Mouse (Mus musculus) kidney, embryonic 16.5 days (tissue): Measurements from ENCODE around the gene Nfkbia. TPM values are rescaled to one million over a fixed set of nuclear protein-coding genes. Genes with fewer than 3 reads are reported as not detected.

Source experiments
- ATAC-seq: fragments of 200-750 bp; cut with Nextera tagmentation; 2 replicates; pipeline ENCODE4 v1.8.0; 2017; ENCODE audit warnings: moderate TSS enrichment; ENCODE audit not compliant: low FRiP score, low TSS enrichment
- H3K27ac ChIP-seq: fragments of 300-500 bp; sonication (generic); 2 replicates; pipeline ENCODE4 v1.5.1; 2014; ENCODE audit warnings: low read length
- H3K27me3 ChIP-seq: fragments of 300-500 bp; sonication (generic); 2 replicates; pipeline ENCODE4 v1.6.1; 2014; ENCODE audit warnings: low read length, control low read depth, mixed read lengths; ENCODE audit not compliant: insufficient read depth
- H3K36me3 ChIP-seq: fragments of 300-500 bp; sonication (generic); 2 replicates; pipeline ENCODE4 v1.6.1; 2014; ENCODE audit warnings: low read length, control low read depth, mixed read lengths; ENCODE audit not compliant: insufficient read depth
- H3K4me1 ChIP-seq: fragments of 300-500 bp; sonication (generic); 2 replicates; pipeline ENCODE4 v1.6.1; 2014; ENCODE audit warnings: low read length, control low read depth, mixed read lengths; ENCODE audit not compliant: insufficient read depth
- H3K4me2 ChIP-seq: fragments of 300-500 bp; sonication (generic); replicated peaks from 2 replicates; pipeline ENCODE4 v1.6.1; 2014; ENCODE audit warnings: low read depth, low read length
- H3K4me3 ChIP-seq: fragments of 300-500 bp; sonication (generic); 2 replicates; pipeline ENCODE4 v1.5.1; 2014; ENCODE audit warnings: mild to moderate bottlenecking, low read length
- H3K9ac ChIP-seq: fragments of 300-500 bp; sonication (generic); replicated peaks from 2 replicates; pipeline ENCODE4 v1.6.1; 2014; ENCODE audit warnings: low read length
- H3K9me3 ChIP-seq: fragments of 300-500 bp; sonication (generic); 2 replicates; pipeline ENCODE4 v1.6.1; 2016; ENCODE audit warnings: low read length, control low read depth
- WGBS: fragments of 180-500 bp; shearing (Covaris S2); extraction: QIAGEN DNeasy Blood & Tissue Kit; methylation state at CpG from one replicate; pipeline ENCODE4 v1.1.7; 2014; 5-methylcytosine and 5-hydroxymethylcytosine counted together
- polyA plus RNA-seq: library from polyadenylated mRNA; unstranded; fragments of >200 nt; fragmentation: Nextera tagmentation; extraction: Ambion mirVana; gene quantifications from 2 replicates; pipeline ENCODE4 v1.2.1, GENCODE M21; 2015

Gene Nfkbia
- polyA plus RNA-seq: 84.8 and 94.7 TPM in 2 replicates

DNA sequence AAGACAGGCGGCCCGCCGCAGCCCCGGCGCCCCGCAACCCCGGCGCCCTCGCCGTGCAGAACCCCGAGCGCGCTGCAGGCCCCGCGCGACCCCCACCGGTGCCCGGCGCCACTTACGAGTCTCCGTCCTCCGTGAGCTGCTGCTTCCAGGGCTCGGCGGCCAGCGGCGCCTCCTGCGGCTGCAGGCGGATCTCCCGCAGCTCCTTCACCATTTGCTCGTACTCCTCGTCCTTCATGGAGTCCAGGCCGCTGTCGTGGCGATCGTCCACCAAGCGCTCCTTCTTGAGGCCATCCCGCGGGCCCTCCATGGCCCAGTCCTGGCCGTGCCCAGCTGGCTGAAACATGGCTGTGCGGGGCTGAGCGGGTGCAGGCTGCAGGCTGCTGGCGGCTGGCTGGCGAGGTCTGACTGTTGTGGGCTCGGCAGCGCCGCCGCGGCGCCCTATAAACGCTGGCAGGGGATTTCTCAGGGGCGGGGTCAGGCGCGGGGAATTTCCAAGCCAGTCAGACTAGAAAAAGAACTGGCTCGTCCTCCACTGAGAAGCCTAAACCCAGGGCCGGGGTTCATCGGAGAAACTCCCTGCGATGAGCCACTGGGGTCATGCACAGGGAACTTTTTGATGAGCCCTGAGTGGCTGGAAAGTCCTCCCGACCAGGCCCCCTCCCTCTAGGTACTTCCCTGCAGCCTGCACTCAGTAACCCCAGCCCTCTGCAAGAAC, at the start of gene Nfkbia:
Gene Nfkbia, minus strand, starts transcription at position 464 of the 715 bp plus-strand sequence.
- H3K36me3 ChIP-seq: peaks cover 28% of the 10 kb centered on the region
- H3K27me3 ChIP-seq: no peaks in the 10 kb centered on the region
- under 1% methylated on average over 52 of the region's 58 CpGs for WGBS
- peak; percentile 90 for ATAC-seq
- no peaks in the 10 kb centered on the region for H3K9me3 ChIP-seq
- peak within 1 kb of the TSS; percentile 75 for H3K4me2 ChIP-seq
- peak within 1 kb of the TSS; percentile 92 for H3K4me3 ChIP-seq
- H3K9ac ChIP-seq: peak within 1 kb of the TSS; percentile 99
- peak within 1 kb of the TSS; percentile 100 for H3K27ac ChIP-seq
- H3K4me1 ChIP-seq: peaks cover 31% of the 10 kb centered on the region

DNA sequence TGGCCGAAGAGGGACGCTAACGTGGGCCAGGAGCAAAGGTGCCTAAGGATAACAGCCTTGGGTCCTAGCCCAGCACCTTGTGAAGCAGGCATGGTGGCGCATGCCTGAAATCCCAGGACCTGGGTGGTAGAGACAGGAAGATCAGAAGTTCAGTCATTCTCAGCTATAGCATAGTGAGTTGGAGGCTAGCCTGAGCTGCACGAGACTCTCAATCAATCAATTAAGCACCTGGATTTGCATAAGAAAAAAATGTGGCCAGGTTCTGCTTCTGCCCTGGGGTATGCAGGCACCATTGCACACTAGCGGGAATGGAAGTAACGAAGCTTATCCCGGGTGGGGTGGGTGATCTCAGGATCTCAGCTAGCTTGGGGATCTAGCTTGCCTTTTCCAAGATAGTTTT, 46.7 kb upstream of the Nfkbia start:
- 46% methylated on average over 8 of the region's 8 CpGs for WGBS
- H3K9ac ChIP-seq: no peak overlapping the region
- H3K4me2 ChIP-seq: no peak overlapping the region
- no peak overlapping the region for H3K4me3 ChIP-seq
- no peaks in the 10 kb centered on the region for H3K4me1 ChIP-seq
- no peaks in the 10 kb centered on the region for H3K36me3 ChIP-seq
- no peak overlapping the region for H3K27ac ChIP-seq
- H3K9me3 ChIP-seq: no peaks in the 10 kb centered on the region
- H3K27me3 ChIP-seq: peaks cover 12% of the 10 kb centered on the region
- no peak for ATAC-seq

DNA sequence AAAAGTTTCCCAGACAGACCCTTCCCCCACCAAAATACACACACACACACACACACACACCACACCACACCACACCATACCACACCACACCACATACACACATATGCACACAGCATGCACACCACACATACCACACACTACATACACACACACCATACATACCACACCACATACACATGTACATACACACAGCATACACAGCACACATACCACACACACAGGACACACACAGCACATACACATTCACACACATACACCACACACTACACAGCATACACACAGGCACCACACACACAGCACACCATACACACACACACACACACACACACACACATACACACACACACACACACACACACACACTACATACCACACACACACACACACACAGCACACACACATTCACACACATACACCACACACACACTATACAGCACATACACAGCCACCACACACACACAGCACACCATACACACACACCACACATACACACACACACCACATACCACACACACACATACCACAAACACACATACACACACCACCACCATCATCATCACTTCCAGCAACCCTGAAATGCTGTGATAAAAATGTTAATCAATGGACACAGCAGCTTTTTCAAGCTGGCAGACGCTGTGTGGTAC, 46.0 kb upstream of the Nfkbia start:
- peaks cover 12% of the 10 kb centered on the region for H3K27me3 ChIP-seq
- peak; percentile 83 for ATAC-seq
- no peaks in the 10 kb centered on the region for H3K36me3 ChIP-seq
- 88% methylated on average over 1 of the region's 1 CpGs for WGBS
- no peaks in the 10 kb centered on the region for H3K4me1 ChIP-seq
- no peak overlapping the region for H3K4me3 ChIP-seq
- no peak overlapping the region for H3K9ac ChIP-seq
- no peak overlapping the region for H3K27ac ChIP-seq
- H3K4me2 ChIP-seq: no peak overlapping the region
- H3K9me3 ChIP-seq: no peaks in the 10 kb centered on the region

DNA sequence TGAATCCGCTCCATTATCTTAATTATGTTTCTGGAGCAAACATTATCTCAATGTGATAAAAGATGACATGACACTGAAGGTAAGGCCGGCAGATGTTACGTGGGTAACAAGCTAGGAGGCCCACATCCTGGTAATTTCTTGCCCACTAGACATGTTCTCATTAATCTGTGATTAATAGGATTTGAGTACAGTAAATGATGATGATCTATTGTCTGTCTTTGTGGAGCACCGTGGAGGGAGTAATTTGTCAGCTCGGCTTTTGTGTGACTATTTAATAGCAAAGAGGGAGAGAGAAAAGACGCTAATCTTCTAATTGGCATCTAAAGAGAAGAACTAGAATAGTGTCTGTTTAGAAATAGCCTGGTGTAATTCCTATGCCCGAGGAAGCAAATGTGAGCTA, 45.3 kb upstream of the Nfkbia start:
- ATAC-seq: no peak
- Histone ChIP-seq H3K4me1 (no peaks in the 10 kb centered on the region), H3K27ac (no peak overlapping the region), H3K9ac (no peak overlapping the region), H3K9me3 (no peaks in the 10 kb centered on the region), H3K27me3 (peaks cover 12% of the 10 kb centered on the region), H3K4me3 (no peak overlapping the region), H3K36me3 (no peaks in the 10 kb centered on the region), H3K4me2 (no peak overlapping the region)
- WGBS: 50% methylated on average over 7 of the region's 7 CpGs

DNA sequence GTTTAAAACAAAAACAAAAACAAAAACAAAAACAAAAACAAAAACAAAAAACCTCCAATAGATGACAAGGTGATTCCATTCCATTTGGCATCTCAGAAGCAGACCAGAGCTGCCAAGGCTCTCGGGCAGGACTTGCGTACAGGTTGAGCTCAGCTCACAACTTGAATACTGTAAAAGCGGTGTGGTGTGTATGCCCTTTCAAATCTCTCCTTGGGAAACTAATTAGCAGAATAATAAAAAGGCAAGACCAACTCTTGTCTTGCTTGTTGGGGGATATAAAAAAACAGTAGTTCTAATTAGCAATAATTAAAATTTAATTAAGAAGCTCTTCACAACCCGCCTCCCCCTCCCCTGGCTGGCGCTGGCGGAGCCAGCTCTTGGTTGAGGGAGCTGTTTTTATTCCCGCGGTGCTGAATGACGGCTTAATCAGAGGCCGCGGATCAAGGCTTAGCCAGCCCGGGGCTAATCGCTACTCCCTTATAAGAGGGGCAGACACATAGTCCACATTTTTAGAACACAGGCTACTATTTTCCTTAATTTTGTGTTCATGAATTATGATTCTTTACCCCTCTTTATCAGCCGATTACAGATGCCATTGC, 44.2 kb upstream of the Nfkbia start:
- H3K9me3 ChIP-seq: no peaks in the 10 kb centered on the region
- no peak for ATAC-seq

DNA sequence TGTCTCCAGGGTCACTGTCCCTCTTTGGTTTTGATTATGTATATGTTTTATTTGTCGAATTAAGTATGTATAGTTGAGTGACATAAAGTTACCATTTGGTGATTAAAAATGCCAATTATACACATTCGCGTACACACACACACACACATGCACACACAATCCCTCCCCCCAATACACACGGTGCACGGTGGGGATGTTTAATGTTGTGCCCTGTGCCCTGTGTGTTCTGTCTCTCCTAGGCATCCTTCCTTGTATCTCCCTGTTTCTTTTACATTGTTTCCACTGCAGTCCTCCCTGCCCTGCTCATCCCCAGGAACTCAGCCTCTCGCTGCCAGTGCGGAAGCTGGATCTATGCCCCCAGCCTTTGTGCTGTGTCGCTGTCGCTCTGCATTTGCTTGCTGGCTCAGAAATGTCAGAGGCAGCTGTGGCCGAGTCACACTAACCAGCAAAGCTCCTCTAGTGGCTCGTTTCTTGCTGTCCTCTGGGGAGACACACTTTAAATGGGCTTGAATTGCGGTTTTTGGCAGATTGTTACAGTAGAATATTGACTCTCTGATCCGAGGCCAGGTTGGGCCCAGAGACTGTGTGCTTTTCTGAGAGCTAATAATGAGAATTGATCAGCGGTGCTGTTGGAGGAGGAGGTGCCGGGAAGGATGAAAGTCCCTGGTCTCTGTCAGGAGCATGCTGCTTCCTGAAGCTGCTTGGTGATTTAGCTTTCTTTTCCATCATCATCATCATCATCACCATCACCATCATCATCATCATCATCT, 34.7 kb upstream of the Nfkbia start:
- Histone ChIP-seq H3K4me2 (no peak overlapping the region), H3K9ac (no peak overlapping the region), H3K4me1 (no peaks in the 10 kb centered on the region), H3K27me3 (no peaks in the 10 kb centered on the region), H3K9me3 (no peaks in the 10 kb centered on the region), H3K4me3 (no peak overlapping the region), H3K27ac (no peak overlapping the region), H3K36me3 (no peaks in the 10 kb centered on the region)
- no peak for ATAC-seq
- WGBS: 68% methylated on average over 15 of the region's 15 CpGs

More for the DNA sequence above, 44.2 kb upstream of the Nfkbia start:
- Histone ChIP-seq H3K9ac (no peak overlapping the region), H3K4me1 (no peaks in the 10 kb centered on the region), H3K36me3 (no peaks in the 10 kb centered on the region), H3K4me2 (no peak overlapping the region), H3K27ac (no peak overlapping the region), H3K27me3 (peaks cover 12% of the 10 kb centered on the region), H3K4me3 (no peak overlapping the region)
- WGBS: 6% methylated on average over 14 of the region's 14 CpGs

DNA sequence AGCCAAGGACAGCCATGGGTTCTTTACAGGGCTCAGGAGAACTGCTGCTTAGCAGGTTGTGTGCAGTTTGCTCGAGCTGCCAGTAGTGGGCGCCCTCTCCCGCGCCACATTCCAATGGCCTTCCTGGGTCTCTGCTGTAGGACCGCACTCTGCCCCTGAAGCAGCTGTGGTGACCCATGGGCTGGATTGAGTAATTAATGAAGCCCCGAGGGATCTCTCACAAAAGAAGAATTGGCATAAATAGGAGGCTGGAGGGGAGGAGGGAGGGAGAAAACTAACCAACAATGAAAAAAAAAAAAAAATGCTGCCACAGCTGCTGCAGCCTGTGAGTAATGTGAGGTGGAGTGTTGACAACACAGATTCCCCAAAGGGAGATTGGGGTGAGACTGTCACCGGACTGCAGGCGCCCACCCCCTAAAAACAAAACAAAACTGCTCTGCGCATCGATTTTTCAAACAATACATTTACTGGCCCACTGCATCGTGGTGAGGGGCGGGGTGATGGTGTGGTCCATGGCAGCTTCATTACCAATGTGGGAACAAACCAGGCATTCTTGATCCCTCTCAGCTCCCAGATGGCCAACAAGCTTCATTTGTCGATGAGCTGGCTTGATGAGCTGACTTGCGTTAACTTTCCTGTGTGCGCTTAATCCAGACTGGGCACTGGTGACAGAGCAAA, 25.8 kb upstream of the Nfkbia start:
- Histone ChIP-seq H3K4me1 (no peaks in the 10 kb centered on the region), H3K9ac (no peak overlapping the region), H3K36me3 (no peaks in the 10 kb centered on the region), H3K9me3 (no peaks in the 10 kb centered on the region), H3K4me2 (no peak overlapping the region), H3K4me3 (no peak overlapping the region), H3K27ac (no peak overlapping the region), H3K27me3 (no peaks in the 10 kb centered on the region)
- no peak for ATAC-seq
- 54% methylated on average over 15 of the region's 15 CpGs for WGBS

DNA sequence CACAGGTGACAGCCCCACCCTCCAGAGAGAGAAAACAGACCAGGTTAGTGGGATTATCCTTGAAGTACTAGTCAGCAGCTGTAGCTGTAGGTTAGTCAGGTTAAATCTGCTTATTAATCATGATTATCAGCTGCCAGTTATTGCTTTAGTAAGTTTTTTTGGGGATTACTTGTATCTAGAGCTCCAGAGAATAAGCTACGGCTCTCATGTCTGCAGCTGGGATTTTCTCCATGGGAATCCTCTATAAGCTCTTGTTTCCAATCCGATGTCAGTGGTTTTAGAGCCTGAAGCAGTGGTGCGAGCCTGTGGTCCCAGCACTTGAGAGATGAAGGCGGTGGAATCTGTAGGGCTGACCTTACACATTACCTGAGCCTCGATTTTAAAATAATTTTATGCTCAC, 16.4 kb upstream of the Nfkbia start:
- Histone ChIP-seq H3K27me3 (no peaks in the 10 kb centered on the region), H3K4me2 (no peak overlapping the region), H3K36me3 (no peaks in the 10 kb centered on the region), H3K27ac (no peak overlapping the region), H3K9me3 (no peaks in the 10 kb centered on the region), H3K9ac (no peak overlapping the region), H3K4me1 (no peaks in the 10 kb centered on the region), H3K4me3 (no peak overlapping the region)
- ATAC-seq: no peak
- 93% methylated on average over 5 of the region's 5 CpGs for WGBS

DNA sequence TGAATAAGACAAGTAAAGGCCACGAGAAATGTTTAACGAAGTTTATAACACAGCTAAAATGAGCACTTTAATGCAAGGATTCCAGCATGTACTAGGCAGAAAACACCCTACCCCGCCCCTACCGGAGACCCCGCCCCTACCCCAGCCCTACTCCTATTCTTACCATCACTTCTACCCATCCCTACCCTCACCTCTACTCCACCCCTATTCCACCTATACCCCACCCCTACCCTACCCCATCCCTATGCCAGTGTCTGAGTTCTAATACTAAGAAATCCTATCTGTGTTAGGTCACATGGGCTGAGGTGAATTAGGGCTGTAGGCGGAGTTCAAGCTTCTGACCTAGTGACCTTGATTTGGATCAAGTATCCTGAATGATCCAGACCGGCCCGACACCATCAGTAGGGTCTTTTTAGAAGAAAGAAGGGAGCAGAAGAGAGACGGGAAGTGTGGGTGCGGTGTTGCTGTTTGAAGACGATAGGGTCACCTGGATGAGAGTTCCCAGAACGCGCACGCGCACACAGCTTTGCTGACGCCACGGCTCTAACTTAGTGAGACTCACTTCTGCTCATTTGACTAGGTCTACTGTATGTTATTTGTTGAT, 15.0 kb upstream of the Nfkbia start:
- ATAC-seq: no peak
- Histone ChIP-seq H3K27ac (no peak overlapping the region), H3K4me2 (no peak overlapping the region), H3K27me3 (no peaks in the 10 kb centered on the region), H3K4me3 (no peak overlapping the region), H3K4me1 (no peaks in the 10 kb centered on the region), H3K9ac (no peak overlapping the region), H3K36me3 (no peaks in the 10 kb centered on the region), H3K9me3 (no peaks in the 10 kb centered on the region)
- WGBS: 81% methylated on average over 17 of the region's 17 CpGs
